Mouse (Mus musculus) liver, embryonic 16.5 days (tissue): ENCODE results near the gene Mapk12. TPM values are rescaled to one million over a fixed set of nuclear protein-coding genes. Genes with fewer than 3 reads are reported as not detected.

ENCODE experiments used
- ATAC-seq: fragments of 200-750 bp; cut with Nextera tagmentation; 2 replicates; pipeline ENCODE4 v1.8.0; 2017; ENCODE audit warnings: low read depth, mild to moderate bottlenecking, moderate number of reproducible peaks, moderate library complexity
- H3K27ac ChIP-seq: fragments of 300-500 bp; sonication (generic); 2 replicates; pipeline ENCODE4 v1.5.1; 2014; ENCODE audit warnings: mild to moderate bottlenecking, low read length
- H3K27me3 ChIP-seq: fragments of 300-500 bp; sonication (generic); 2 replicates; pipeline ENCODE4 v1.6.1; 2014; ENCODE audit warnings: low read depth, low read length, mixed read lengths; ENCODE audit not compliant: control insufficient read depth, insufficient read depth
- H3K36me3 ChIP-seq: fragments of 300-500 bp; sonication (generic); 2 replicates; pipeline ENCODE4 v1.6.1; 2014; ENCODE audit warnings: mild to moderate bottlenecking; ENCODE audit not compliant: control insufficient read depth, insufficient read depth
- H3K4me1 ChIP-seq: fragments of 300-500 bp; sonication (generic); 2 replicates; pipeline ENCODE4 v1.6.1; 2014; ENCODE audit warnings: low read depth, low read length, mixed read lengths; ENCODE audit not compliant: control insufficient read depth
- H3K4me2 ChIP-seq: fragments of 300-500 bp; sonication (generic); 2 replicates; pipeline ENCODE4 v1.6.1; 2014; ENCODE audit warnings: low read depth, low read length, mixed read lengths
- H3K4me3 ChIP-seq: fragments of 300-500 bp; sonication (generic); 2 replicates; pipeline ENCODE4 v1.5.1; 2014; ENCODE audit warnings: low read depth, mild to moderate bottlenecking, low read length
- H3K9ac ChIP-seq: fragments of 300-500 bp; sonication (generic); 2 replicates; pipeline ENCODE4 v1.6.1; 2014; ENCODE audit warnings: low read depth, low read length
- H3K9me3 ChIP-seq: fragments of 300-500 bp; sonication (generic); replicated peaks from 2 replicates; pipeline ENCODE4 v1.6.1; 2016; ENCODE audit warnings: low read length; ENCODE audit not compliant: control insufficient read depth
- WGBS: fragments of 180-500 bp; shearing (Covaris S2); extraction: QIAGEN DNeasy Blood & Tissue Kit; methylation state at CpG from one replicate; pipeline ENCODE4 v1.1.7; 2014; ENCODE audit not compliant: insufficient replicate concordance; 5-methylcytosine and 5-hydroxymethylcytosine counted together
- polyA plus RNA-seq: library from polyadenylated mRNA; unstranded; fragments of >200 nt; fragmentation: Nextera tagmentation; extraction: Ambion mirVana; gene quantifications from 2 replicates; pipeline ENCODE4 v1.2.1, GENCODE M21; 2015

Mapk12 gene
- polyA plus RNA-seq, 1 experiment from 2014 or later, result 1.9 TPM

GRCm38 (mm10) chr15:89158516-89158915 lies 18.0 kb upstream of the Mapk12 start:
- no peaks in the 10 kb centered on the region for H3K9me3 ChIP-seq
- H3K27me3 ChIP-seq, result no peaks in the 10 kb centered on the region
- ATAC-seq, result no peak
- 83% methylated on average over 16 of the region's 16 CpGs for WGBS
- H3K4me1 ChIP-seq, result no peaks in the 10 kb centered on the region
- H3K27ac ChIP-seq, result no peak overlapping the region
- H3K9ac ChIP-seq, result no peak overlapping the region
- no peak overlapping the region for H3K4me2 ChIP-seq
- H3K36me3 ChIP-seq, result peaks cover 3% of the 10 kb centered on the region; the same call in 1 of the 2 replicates
- no peak overlapping the region for H3K4me3 ChIP-seq

GRCm38 (mm10) chr15:89157954-89158353 lies 17.5 kb upstream of the Mapk12 start:
- peaks cover 3% of the 10 kb centered on the region; the same call in 1 of the 2 replicates for H3K36me3 ChIP-seq
- no peak overlapping the region for H3K4me2 ChIP-seq
- no peaks in the 10 kb centered on the region for H3K27me3 ChIP-seq
- H3K4me1 ChIP-seq, result no peaks in the 10 kb centered on the region
- ATAC-seq, result no peak
- H3K27ac ChIP-seq, result no peak overlapping the region
- H3K9me3 ChIP-seq, result no peaks in the 10 kb centered on the region
- H3K9ac ChIP-seq, result no peak overlapping the region
- H3K4me3 ChIP-seq, result no peak overlapping the region
- WGBS, result 50% methylated on average over 7 of the region's 7 CpGs

- peaks cover 3% of the 10 kb centered on the region; the same call in 1 of the 2 replicates for H3K36me3 ChIP-seq
- peaks cover 36% of the 10 kb centered on the region for H3K27me3 ChIP-seq
- H3K9ac ChIP-seq, result no peak overlapping the region
- H3K27ac ChIP-seq, result no peak overlapping the region
- H3K4me2 ChIP-seq, result no peak overlapping the region
- H3K4me1 ChIP-seq, result peaks cover 7% of the 10 kb centered on the region
- ATAC-seq, result no peak
- no peak overlapping the region for H3K4me3 ChIP-seq
- H3K9me3 ChIP-seq, result no peaks in the 10 kb centered on the region
Measured at GRCm38 (mm10) chr15:89152312-89152711, 11.8 kb upstream of the Mapk12 start.

GRCm38 (mm10) chr15:89150041-89150390 lies 9.5 kb upstream of the Mapk12 start:
- H3K27me3 ChIP-seq, result peaks cover 59% of the 10 kb centered on the region

GRCm38 (mm10) chr15:89149271-89150040 lies 9.0 kb upstream of the Mapk12 start, which contains the start of gene Mapk11:
TSS of gene Mapk11 (minus strand) at chr15:89149628.
- Histone ChIP-seq H3K4me3 (peak within 1 kb of the TSS; percentile 50), H3K36me3 (no peaks in the 10 kb centered on the region), H3K27ac (no peak within 1 kb of the TSS), H3K4me2 (peak within 1 kb of the TSS; percentile 62), H3K9me3 (no peaks in the 10 kb centered on the region), H3K4me1 (peaks cover 9% of the 10 kb centered on the region), H3K27me3 (peaks cover 65% of the 10 kb centered on the region), H3K9ac (no peak within 1 kb of the TSS)
- under 1% methylated on average over 41 of the region's 61 CpGs for WGBS
- peak; percentile 55 for ATAC-seq

More at GRCm38 (mm10) chr15:89150041-89150390, 9.5 kb upstream of the Mapk12 start:
- 2% methylated on average over 13 of the region's 13 CpGs for WGBS
- Histone ChIP-seq H3K4me2 (peak overlapping the region; percentile 62), H3K36me3 (no peaks in the 10 kb centered on the region), H3K9me3 (no peaks in the 10 kb centered on the region), H3K4me3 (peak overlapping the region; percentile 50), H3K4me1 (peaks cover 9% of the 10 kb centered on the region), H3K27ac (no peak overlapping the region), H3K9ac (no peak overlapping the region)
- no peak for ATAC-seq

GRCm38 (mm10) chr15:89148496-89149270 lies 8.2 kb upstream of the Mapk12 start:
- Histone ChIP-seq H3K27me3 (peaks cover 69% of the 10 kb centered on the region), H3K9ac (no peak overlapping the region)
- 6% methylated on average over 25 of the region's 25 CpGs for WGBS

GRCm38 (mm10) chr15:89147895-89148294 lies 7.4 kb upstream of the Mapk12 start:
- Histone ChIP-seq H3K4me3 (no peak overlapping the region), H3K27ac (no peak overlapping the region), H3K4me1 (peaks cover 9% of the 10 kb centered on the region), H3K4me2 (no peak overlapping the region), H3K9me3 (no peaks in the 10 kb centered on the region), H3K36me3 (no peaks in the 10 kb centered on the region), H3K9ac (no peak overlapping the region), H3K27me3 (peaks cover 72% of the 10 kb centered on the region)
- WGBS, result 43% methylated on average over 4 of the region's 4 CpGs
- ATAC-seq, result no peak

More at GRCm38 (mm10) chr15:89148496-89149270, 8.2 kb upstream of the Mapk12 start:
- Histone ChIP-seq H3K36me3 (no peaks in the 10 kb centered on the region), H3K27ac (no peak overlapping the region), H3K9me3 (no peaks in the 10 kb centered on the region), H3K4me2 (peak overlapping the region; percentile 62), H3K4me3 (peak overlapping the region; percentile 50), H3K4me1 (peaks cover 9% of the 10 kb centered on the region)
- no peak for ATAC-seq

- no peak for ATAC-seq
- H3K9ac ChIP-seq, result no peak overlapping the region
- no peaks in the 10 kb centered on the region for H3K36me3 ChIP-seq
- peaks cover 9% of the 10 kb centered on the region for H3K4me1 ChIP-seq
- WGBS, result 21% methylated on average over 10 of the region's 10 CpGs
- H3K27me3 ChIP-seq, result peaks cover 75% of the 10 kb centered on the region
- H3K27ac ChIP-seq, result no peak overlapping the region
- H3K4me2 ChIP-seq, result no peak overlapping the region
- H3K9me3 ChIP-seq, result no peaks in the 10 kb centered on the region
- H3K4me3 ChIP-seq, result no peak overlapping the region
Measured at GRCm38 (mm10) chr15:89147456-89147855, 7.0 kb upstream of the Mapk12 start.

GRCm38 (mm10) chr15:89147024-89147423 lies 6.5 kb upstream of the Mapk12 start:
- Histone ChIP-seq H3K4me3 (no peak overlapping the region), H3K27me3 (peaks cover 80% of the 10 kb centered on the region), H3K36me3 (no peaks in the 10 kb centered on the region), H3K9me3 (no peaks in the 10 kb centered on the region), H3K4me1 (peaks cover 9% of the 10 kb centered on the region), H3K27ac (no peak overlapping the region), H3K9ac (no peak overlapping the region), H3K4me2 (no peak overlapping the region)
- 4% methylated on average over 15 of the region's 16 CpGs for WGBS
- ATAC-seq, result no peak
